Mouse (Mus musculus) kidney, adult 2 months (tissue): ENCODE measurements around the gene Efna2.

Source experiments
- CTCF ChIP-seq: fragments of 200-500 bp; conservative IDR thresholded peaks from 2 replicates; pipeline ENCODE4 v1.5.1; 2011; ENCODE audit warnings: low read depth, mild to moderate bottlenecking, control low read depth, low read length, moderate library complexity, mixed read lengths; ENCODE audit not compliant: insufficient read depth, insufficient read length
- POLR2A ChIP-seq: fragments of 200-500 bp; IDR thresholded peaks from one replicate; pipeline ENCODE4 v1.6.1; 2011; ENCODE audit warnings: low read depth, low read length, control low read depth

GRCm38 (mm10) chr10:80189999-80190398 lies 10.7 kb downstream of the Efna2 start:
- TF ChIP-seq CTCF = no peak
- no peak for TF ChIP-seq POLR2A
